Mouse (Mus musculus) B cell, adult 2 months (primary cell): ENCODE measurements at regions not wholly inside any gene's neighbourhood (a gene's known extent, or its start where the extent isn't known, plus 50 kb on each side); places are given as distances from the start of the nearest gene placed in this dataset.

ENCODE experiments used
- DNase-seq, 2 experiments: peaks; one replicate each; pipeline ENCODE4 v3.0.0; 2022

- no peak for DNase-seq
Measured at GRCm38 (mm10) chr3:68758609-68759008, 68.2 kb downstream of the Il12a start.

GRCm38 (mm10) chr3:68759375-68759774 lies 68.9 kb downstream of the Il12a start:
- no peak for DNase-seq

- DNase-seq: no peak
Measured at GRCm38 (mm10) chr3:68760806-68761205, 70.4 kb downstream of the Il12a start.

GRCm38 (mm10) chr3:68761242-68761625 lies 70.8 kb downstream of the Il12a start:
- DNase-seq: no peak

GRCm38 (mm10) chr3:68761626-68762331 lies 71.3 kb downstream of the Il12a start:
- DNase-seq: no peak

- no peak for DNase-seq
Measured at GRCm38 (mm10) chr3:68762988-68763387, 72.5 kb downstream of the Il12a start.

GRCm38 (mm10) chr3:68764336-68764735 lies 73.9 kb downstream of the Il12a start:
- no peak for DNase-seq

- no peak for DNase-seq
Measured at GRCm38 (mm10) chr3:68764917-68765598, 74.6 kb downstream of the Il12a start.

GRCm38 (mm10) chr3:68771579-68771978 lies 81.1 kb downstream of the Il12a start:
- peak; percentile 28 to 35 for DNase-seq

GRCm38 (mm10) chr3:68777801-68778200 lies 87.4 kb downstream of the Il12a start:
- DNase-seq: no peak

- no peak for DNase-seq
Measured at GRCm38 (mm10) chr3:68778354-68779040, 88.1 kb downstream of the Il12a start.

GRCm38 (mm10) chr3:68780843-68781242 lies 88.5 kb upstream of the 1110032F04Rik start:
- no peak for DNase-seq

GRCm38 (mm10) chr3:68781466-68781865 lies 87.9 kb upstream of the 1110032F04Rik start:
- DNase-seq: no peak

GRCm38 (mm10) chr3:68782363-68782762 lies 87.0 kb upstream of the 1110032F04Rik start:
- no peak for DNase-seq

- no peak for DNase-seq
Measured at GRCm38 (mm10) chr3:68783666-68784416, 85.5 kb upstream of the 1110032F04Rik start.

- DNase-seq: no peak
Measured at GRCm38 (mm10) chr3:68786771-68787170, 82.6 kb upstream of the 1110032F04Rik start.

- no peak for DNase-seq
Measured at GRCm38 (mm10) chr3:68787385-68788175, 81.8 kb upstream of the 1110032F04Rik start.

GRCm38 (mm10) chr3:68789491-68789890 lies 79.9 kb upstream of the 1110032F04Rik start:
- DNase-seq: no peak

GRCm38 (mm10) chr3:68790466-68790865 lies 78.9 kb upstream of the 1110032F04Rik start:
- no peak for DNase-seq

- DNase-seq: no peak
Measured at GRCm38 (mm10) chr3:68792883-68793282, 76.5 kb upstream of the 1110032F04Rik start.

- DNase-seq: no peak
Measured at GRCm38 (mm10) chr3:68793923-68794322, 75.5 kb upstream of the 1110032F04Rik start.

- DNase-seq: no peak
Measured at GRCm38 (mm10) chr3:68794380-68795014, 74.9 kb upstream of the 1110032F04Rik start.
